Mouse (Mus musculus) cerebral cortex, adult 2 months (tissue): Measurements from ENCODE around the gene Pde10a.

Experiments used
- WGBS: fragments of 180-500 bp; shearing (Covaris S2); methylation state at CpG from one replicate; pipeline ENCODE4 v1.1.7; 2018; 5-methylcytosine and 5-hydroxymethylcytosine counted together

The Pde10a gene

DNA sequence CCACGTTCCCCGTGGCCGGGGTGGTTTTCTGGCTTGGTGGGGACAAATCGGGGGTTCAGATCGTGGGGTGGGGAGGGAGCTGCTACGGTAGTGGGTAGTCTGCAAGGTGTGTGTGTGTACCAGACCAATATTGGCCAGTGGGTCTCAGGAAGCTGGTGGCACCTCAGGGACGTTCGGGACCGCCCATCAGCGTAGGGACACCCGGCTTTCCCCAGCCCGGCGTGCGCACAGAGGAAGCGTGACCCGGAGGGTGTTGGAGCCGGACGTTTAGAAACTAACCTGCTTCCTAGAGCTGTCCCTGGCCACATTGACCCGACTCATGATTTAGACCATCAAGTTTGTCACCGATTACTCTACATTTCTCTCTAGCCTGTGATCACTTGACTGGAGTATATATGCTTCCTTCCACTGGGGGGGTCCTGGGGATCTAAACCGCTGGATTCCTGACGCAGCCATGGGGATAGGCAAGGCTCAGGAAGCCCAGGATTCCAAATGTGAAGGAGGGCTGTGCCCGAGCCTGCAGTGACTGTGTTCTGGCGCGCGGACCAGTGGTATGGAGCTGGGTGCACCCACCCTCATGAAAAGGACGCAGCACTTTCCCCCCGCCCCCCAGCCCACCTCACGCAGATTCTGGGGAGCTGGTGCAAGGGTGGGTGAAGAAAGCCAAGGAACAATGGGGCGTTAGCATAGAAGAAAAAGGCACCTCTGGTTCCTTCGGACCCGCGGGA is 277.2 kb downstream of the Pde10a start:
- WGBS: 3% methylated on average over 33 of the region's 33 CpGs

DNA sequence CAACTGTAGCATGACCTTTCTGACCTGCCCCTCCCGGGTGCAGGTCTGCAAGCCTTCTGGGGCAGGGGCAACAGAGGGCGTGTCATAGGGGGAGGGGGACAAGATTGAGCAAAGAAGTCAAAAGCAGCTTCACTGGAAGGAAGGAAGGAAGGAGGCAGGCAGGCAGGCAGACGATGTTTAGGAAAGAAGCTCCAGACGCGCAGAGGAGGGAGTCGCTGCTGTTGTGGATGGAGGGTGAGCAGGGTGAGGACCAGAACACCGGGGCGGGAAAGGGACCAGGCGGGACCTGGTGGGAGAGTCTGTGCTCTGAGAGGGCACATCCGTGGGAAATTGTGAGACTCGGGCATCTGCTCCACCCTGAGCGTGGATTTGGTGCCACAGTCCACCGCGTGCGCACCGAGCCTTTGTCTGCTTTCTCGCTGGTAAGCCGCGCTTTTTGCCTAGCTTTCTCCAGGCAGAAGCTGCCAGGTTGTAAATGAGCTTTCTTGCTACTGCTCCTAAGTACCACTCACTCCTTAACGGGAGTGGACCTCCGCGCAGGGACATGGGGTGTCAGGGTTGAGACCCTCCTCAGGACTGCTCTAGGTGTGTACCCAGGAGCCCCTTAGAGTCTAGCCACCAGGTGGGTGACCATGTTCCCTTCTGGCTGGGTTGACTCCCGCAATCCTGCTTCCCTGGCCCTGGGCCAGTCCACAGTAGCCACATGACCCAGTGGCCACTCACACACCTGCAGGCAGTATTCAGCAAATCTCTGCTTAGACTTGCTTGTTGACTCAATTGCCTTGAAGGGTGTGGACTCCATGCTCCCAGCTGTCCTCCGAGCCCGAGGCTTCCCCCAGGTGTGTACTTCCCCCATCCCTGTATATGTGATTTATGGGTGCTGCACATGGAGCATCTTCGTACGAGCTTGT is 278.0 kb downstream of the Pde10a start:
- 23% methylated on average over 27 of the region's 27 CpGs for WGBS

DNA sequence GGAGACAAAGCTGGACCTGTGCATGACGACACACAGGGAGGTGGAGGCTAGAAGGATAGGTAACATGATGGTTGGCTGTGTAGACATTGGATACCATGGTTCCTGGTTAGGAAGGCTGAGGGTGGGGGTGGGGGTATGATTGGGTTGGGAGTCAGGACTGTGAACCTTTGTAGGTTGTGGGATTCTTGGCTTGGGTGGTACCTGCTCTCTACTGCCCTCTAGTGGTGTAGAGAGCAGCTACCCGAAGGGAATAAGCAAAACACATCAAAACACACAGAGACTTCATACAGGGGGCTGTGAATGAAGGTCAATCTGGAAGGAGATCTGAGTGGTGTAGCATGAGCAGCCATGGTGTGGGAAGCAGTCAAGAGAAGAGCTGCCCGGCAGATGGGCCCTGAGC is 282.2 kb downstream of the Pde10a start:
- 51% methylated on average over 3 of the region's 3 CpGs for WGBS

DNA sequence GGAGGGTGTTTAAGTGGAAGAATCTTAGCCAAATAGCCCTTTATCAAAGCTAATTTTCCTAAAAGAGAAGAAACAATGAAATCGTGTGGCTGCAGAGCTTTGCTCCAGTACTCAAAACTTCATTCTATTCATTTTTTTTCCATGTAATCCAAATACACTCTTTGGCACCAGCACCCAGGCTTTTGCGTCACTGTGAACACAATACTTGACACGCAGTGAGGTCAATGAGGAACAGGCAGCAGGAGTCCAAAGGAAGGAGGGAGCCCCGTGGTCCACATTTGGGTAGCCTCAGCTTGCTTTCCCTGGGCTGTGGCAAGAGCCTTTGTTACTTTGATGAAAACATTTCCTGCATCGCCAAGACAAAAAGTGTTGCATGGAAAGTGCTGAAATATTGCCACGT is 284.6 kb downstream of the Pde10a start:
- WGBS: 55% methylated on average over 6 of the region's 6 CpGs

DNA sequence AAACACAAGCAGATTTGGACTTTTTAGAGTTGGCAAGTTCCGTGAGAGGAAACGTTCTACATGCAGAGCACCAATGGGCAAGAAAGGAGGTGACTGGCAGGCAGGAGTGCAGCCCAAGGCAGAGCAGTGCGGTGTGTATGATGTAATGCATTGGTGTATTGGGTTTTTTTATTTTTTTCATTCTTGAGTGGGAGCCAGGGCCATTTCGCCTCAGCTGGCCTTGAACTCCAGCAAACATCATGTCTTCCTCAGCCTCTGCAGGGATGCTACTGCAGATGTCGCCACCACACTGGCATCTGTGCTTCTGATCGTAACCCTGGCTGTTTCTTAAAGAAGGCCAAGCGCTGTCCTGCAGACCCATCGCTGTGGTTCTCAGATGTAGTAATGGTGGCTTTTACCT is 285.0 kb downstream of the Pde10a start:
- WGBS: 88% methylated on average over 8 of the region's 8 CpGs

DNA sequence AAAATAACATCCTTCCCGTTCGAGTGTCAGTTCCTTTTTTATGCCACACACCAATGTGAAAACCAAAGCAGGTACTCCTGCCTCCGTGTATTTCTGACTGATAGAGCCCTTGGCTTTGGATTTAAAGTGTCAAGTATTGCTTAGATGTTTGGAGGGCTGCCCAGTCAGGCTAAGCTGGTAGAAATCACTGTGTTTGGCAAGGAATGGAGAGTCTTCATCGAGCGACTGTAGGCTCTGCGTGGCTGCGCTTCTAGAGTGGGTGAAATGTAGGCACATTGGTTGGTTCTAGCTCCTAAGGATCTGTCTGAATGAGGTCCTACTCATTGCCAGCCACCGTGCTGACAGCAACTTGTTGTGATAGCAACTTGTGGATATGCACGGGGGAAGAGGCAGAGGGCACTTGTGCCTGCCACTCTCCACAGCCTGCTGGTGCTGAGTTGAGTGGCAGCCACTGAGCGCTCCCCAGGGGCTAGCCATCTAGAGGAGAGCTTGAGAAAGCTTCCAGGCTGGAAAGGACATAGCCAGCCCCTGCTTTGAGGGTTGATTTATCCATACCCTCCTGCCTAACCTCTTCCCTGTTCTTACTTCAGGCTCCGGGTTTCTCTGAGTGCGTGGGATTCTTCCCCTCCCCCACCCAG is 287.2 kb downstream of the Pde10a start:
- WGBS: 30% methylated on average over 12 of the region's 12 CpGs

DNA sequence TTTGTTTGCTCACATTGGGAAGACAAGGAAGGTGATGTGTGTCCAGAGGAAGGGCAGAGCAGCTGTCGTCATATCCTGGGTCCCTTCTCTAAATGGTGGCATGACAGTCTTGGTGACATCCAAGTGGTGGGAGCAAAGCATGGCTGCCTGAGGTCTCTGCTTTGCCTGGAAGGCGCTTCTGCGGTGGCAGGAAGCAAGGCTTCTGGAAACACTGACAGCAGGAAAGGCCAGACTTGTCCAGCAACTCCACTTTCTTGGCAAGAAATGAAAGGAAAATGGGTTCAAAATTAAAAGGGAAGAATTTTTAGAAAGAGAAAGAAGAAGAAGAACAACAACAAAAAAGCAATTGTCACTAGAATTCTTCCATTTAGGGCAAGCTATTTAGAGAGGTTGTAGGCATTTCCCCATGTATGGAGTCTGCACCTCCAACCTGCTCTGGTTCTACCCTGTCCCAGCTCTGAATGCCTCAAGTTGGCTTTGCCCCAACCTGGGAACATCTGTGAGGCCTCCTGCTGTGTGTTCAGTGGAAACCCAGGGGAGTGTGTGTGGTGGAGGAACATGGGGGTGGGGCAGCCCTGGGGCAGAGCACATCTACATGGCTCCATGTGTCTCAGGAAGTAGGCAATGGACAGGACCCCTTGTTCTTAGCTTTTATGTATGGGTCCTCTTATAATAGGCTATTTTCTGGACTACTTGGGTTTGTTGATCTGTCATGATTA is 288.8 kb downstream of the Pde10a start:
- 73% methylated on average over 3 of the region's 3 CpGs for WGBS

DNA sequence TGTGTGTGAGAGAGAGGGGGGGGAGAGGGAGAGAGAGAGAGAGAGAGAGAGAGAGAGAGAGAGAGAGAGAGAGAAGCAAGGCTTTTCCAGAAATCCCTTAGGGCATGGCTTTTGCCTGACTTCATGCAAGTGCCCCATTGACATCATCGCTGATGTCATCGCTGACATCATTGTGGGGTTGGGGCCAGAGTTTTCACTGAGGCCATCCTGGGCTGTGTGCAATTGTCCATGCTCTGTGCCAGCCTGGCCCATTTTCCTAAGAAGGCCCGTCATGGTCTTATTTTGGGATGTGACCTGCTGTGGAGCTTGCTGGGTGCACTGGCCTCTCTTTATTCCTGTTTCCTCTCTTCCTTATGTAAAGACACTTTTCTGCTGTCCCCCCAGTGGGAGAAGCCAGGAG is 290.2 kb downstream of the Pde10a start:
- WGBS: 85% methylated on average over 3 of the region's 3 CpGs

DNA sequence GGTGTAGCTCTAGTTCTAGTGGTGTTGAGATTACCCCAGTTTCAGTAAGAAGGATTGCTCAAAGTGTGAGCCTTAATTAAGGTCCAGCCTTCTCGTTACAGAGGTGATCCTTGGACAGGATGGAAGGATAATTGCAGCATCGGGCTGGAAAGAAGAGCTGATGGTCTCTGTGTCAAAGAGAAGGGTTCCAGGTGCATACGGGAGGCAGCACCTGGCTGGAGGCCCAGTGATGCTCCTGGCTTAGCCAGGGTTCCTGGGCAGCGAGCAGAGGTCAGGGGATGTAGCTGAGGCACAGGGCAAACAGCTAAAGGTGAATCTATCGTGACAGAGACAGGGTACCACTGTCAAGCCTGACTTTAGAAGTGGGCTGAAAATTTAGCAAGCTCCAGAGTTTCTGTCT is 290.7 kb downstream of the Pde10a start:
- WGBS: 80% methylated on average over 5 of the region's 5 CpGs

DNA sequence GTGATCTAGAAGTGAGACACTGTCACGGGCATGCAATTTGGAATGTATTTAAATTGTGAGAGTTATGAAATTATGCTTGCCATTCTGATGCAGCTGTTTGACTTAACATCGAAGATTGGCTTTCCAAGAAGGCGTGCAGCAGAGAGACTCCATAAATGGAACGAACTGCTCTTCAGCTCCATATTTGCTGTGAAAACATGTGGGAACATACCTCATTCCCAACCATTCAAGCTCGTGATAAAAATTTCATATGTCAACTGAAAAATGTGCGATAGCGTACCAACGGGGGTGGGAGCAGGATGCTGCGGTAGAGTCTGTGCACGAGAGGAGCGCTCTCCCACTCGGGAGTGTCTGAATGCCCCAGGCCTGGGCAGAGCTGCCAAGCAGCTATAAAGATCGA is 293.5 kb downstream of the Pde10a start:
- 53% methylated on average over 13 of the region's 13 CpGs for WGBS

DNA sequence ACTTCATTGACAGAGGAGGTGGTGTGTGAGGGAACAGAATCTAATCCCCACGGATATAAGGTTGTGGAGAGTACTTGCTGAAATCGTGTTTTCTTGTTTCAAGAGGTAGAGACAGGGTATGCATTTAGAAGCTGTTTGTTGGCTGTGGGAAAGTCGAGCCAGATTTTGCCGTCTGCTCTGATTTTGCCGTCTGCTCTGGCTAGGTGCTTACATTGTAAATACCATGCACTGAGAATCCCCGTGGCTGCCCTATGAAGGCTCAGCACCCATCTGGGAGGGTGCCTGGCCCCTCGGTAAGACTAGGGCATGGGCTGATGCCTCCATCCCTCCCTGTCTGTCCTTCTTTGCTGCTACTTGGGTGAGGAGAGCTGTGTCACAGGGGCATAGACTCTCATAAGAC is 298.4 kb downstream of the Pde10a start:
- whole genome bisulfite sequencing: 58% methylated on average over 7 of the region's 7 CpGs

DNA sequence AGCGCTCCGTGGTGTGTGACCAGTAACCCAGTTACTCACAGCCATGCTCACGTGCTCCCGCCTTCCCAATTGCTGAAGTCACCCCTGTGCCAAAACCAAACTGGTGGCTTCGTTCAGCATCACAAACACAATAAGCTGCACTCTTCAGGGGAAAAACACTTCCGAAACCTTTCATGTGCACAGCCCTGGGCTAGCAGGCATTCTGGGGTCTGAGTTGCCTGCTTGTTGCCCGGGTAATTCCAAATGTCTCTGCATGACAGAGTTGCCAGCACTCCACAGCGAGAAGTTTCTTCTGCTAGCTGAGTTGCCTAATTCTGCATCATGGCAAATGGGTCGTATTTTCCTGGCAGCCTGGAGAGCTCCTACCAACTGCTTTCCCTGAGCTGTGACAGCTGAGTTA is 302.0 kb downstream of the Pde10a start:
- WGBS: 66% methylated on average over 9 of the region's 9 CpGs

DNA sequence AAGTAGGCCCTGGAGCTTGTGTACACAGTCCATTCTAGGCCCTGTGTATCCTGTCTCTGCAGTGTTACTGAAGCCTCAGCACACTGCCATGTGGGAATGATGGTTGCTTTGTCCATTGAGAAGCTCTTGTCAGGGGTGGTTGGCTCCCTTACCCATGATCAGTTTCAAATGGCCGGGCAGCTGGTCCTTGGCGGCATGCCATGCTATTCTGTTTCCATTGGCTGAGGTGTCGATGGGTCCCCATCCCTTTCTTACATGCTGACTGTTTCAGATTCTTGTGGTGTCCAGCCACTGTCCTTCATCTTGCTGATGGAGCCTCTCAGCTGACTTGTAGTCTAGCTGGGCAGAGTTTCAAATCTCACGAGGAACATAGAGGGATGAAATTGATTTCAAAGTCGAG is 305.8 kb downstream of the Pde10a start:
- WGBS: 71% methylated on average over 5 of the region's 5 CpGs

DNA sequence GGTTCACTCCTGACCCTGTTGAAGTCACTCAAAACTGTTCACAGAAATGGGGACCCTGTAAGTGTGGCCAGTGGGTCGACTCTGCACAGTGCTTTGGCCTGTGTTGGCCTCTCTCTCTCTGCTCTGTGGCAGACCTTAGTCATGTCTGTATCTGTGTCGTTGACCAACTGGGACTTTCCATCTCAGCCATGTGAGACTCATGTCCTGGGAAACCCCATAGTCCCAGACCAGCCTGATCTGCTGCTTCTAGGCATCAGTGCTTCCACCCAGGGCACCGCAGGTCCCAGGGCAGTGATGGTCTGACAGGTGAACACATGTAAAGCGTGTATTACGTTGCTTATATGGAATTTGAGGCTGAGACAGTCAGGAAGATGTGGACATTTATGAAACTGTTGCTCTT is 311.1 kb downstream of the Pde10a start:
- WGBS: 92% methylated on average over 5 of the region's 5 CpGs

DNA sequence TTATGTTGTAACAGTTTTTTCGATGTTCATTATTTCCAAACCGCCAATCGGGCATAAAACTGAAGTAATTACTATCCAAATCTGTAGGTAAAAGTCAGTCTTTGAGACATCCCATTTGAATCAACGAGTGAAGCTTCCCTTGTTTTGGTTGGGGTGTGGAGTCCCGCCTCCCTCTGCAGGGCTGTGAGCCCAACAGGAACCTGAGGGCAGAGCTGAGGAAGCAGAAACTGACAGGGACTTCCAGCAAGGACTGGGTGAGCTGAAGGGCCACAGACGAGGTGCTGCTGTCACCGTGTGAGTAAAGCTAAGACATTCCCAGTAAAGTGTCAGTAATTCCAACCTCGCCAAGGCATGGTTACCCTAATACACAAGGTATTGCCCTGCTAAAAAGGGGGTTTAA is 313.1 kb downstream of the Pde10a start:
- WGBS: 64% methylated on average over 8 of the region's 8 CpGs

DNA sequence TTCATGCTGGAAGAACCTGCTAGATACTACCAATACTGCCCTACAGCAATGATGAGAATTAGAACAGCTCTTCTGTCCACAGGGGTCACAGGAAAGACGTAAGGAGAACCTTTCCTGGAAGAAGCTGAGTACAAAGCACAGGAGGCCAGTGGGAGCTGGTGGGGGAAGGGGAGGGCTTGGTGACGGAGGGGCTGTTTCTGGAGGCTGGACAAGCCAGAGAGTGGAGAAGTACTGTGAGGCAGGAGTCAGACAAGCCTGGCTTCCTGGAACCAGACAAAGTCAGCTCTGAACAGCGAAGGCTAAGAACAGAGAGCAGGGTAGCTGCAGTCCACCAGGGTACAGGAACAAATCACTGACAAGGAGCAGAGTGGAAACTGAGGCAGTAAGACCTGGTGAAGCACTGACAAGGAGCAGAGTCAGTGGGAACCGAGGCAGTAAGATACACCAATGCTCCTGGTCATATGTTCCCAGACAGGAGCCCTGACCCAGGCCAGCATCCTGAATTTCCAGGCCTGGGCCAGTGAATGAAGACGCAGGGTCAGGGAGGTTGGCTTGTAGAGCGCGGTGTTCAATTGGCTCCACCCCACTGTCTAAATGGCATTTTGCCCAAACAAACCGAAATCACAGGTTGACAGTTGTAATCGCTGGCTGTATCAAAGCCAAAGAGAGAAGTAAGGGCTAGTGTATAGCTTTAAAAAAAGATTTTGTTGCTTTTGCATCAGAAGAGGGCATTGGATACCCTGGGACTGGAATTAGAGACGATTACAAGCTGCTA is 314.3 kb downstream of the Pde10a start:
- WGBS: 71% methylated on average over 10 of the region's 10 CpGs

DNA sequence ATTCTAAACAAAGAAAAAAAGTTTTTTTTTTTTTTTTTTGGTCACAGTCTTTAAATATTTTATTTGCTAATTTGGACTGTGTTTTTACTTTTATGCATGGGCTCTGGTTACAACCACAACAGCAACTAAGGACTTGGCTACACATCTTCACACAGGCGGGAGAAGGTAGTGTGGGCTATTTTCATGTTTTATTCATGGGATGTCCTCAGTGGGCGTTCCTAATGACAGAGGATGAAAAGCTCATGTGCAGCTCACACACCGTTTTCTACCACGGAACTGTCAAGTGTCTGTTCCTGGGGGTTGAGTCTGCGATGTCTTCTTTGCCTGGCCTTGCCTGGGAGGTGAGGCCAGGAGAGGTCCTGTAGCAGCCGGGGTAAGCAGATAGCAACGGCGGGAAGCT is 315.9 kb downstream of the Pde10a start:
- 65% methylated on average over 8 of the region's 8 CpGs for WGBS

DNA sequence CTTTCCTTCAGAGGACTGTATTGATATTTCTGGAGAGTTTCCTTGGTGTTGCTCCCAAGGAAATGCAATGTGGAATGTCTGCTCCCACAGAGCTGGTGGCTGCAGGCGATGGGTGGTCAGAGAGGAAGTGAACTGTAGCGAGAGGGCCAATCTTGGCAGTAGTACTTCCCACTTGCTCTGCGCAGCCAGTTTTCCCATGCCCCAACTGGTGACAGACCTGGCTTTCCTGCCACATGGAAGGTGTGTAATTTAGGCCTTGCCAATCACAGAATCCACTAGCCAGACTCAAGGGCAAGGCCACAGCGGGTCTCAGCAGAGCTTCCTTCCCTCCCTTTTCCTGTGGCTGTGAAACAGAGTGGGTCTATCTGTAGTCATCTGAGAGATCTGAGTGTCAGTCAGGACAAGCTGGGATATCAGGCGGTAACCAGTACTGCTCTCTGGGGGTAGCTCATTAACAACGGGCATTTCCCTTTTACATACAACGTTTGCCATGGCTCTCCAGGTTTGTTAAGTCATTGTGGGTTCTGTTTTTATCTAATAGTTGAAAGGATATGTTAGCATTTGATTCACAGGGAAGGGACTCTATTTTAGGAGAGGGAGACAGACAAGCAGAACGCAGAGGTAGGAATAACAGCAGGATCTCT is 316.8 kb downstream of the Pde10a start:
- 67% methylated on average over 8 of the region's 8 CpGs for WGBS

DNA sequence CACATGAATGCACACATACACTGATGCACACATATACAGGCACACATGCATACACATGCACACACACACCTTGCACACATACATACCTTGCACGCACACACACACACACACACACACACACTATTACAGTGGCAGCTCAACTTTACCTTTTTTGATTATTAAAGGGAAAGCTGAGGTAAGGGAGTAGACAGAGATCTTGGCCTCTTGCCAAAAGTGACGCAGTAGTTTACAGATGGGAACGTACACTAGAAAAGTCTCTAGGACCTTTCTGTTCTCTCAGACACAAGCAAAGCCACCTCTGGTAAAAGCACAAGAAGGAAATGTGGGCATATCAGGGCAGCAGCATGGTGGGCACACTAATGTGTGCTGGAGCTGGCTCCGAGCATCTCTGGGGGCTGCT is 317.5 kb downstream of the Pde10a start:
- WGBS: 49% methylated on average over 4 of the region's 4 CpGs

DNA sequence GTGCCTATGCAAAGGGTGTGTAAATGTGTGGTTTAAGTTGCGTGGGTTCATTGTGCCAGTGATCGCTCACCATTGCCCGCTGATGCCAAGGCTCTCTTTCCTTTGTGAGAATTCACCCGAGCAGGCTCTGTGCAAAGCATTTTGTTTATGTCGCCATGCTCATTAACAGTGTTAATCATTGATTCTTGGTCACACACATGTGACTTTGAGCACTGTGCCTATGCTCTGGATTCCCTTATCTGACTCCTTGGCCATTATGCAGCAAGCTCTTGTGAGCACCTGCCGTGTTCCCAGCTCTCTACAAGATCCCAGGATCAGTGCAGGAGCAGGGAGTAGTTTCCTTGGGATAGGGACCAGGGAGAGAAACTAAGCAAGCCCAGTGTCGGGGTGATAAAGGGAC is 318.8 kb downstream of the Pde10a start:
- WGBS: 92% methylated on average over 7 of the region's 7 CpGs

DNA sequence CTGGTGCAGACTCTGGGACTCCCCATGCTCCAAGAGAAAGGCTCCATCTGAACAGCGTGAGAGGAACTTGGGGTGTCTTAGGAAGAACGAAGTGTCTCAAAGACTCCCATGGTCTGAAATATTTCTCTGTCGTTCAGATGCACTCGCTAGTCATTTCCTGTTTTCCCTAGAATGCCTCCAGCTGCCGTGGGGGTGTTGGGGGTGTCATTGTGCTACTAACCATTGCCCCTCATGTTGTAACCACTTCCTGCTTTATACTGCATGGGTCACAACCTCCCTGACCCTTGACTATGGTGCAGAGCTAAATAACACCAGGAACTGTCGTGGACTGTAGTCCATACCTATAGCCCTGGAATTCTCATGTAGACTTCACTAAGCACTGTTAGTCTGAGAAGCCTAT is 321.3 kb downstream of the Pde10a start:
- 62% methylated on average over 6 of the region's 6 CpGs for WGBS
